8 mouse cellular contexts compared by ENCODE assay signal in genomic region chr15:64032748-64033355, GRCm38 (mm10). TPM values are rescaled to one million over a fixed set of nuclear protein-coding genes. Genes with fewer than 3 reads are reported as not detected.
DNase-seq lines count a peak whose midpoint lies in the region; ATAC-seq lines count a peak whose summit lies in the region.
"Had no signal": no experiment of that assay in that cellular context is flagged by ENCODE, and none has a peak within 500 bp of the region (broad histone marks: within the 10 kb centered on the region; RNA-seq: fewer than 3 reads in every experiment).

No protein-coding gene starts in this region.

- peak; percentile 43 for DNase-seq in layer of hippocampus, adult 11-12 months (ENCODE audit: low spot score)
- no peak for DNase-seq in layer of hippocampus, postnatal 36 days
- DNase-seq in embryonic facial prominence, embryonic 14.5 days (ENCODE audit: low spot score) = peak; percentile 75
- no peak for DNase-seq in MN1 (ENCODE audit: low spot score)
- DNase-seq in ovary, postnatal 10 days (ENCODE audit: low spot score) = no peak

- no peak overlapping the region for H3K4me2 ChIP-seq in embryonic facial prominence, embryonic 14.5 days (ENCODE audit: low read depth, low read length)

- H3K36me3 ChIP-seq in embryonic facial prominence, embryonic 14.5 days (ENCODE audit: control insufficient read depth, insufficient read depth, low read length) = no peaks in the 10 kb centered on the region

- H3K4me3 ChIP-seq in embryonic facial prominence, embryonic 14.5 days (ENCODE audit: low read depth, low read length) = no peak overlapping the region
- H3K4me3 ChIP-seq: erythroblast, embryonic 14.5 days had no signal

- ATAC-seq in embryonic facial prominence, embryonic 14.5 days (ENCODE audit: low read depth) = peak; percentile 56
- peak; percentile 20 for ATAC-seq in granulocyte monocyte progenitor cell, adult 5-6 weeks (replicated peaks; ENCODE audit: poor library complexity, severe bottlenecking)
- ATAC-seq in megakaryocyte, adult 5-6 weeks (ENCODE audit: poor library complexity, severe bottlenecking) = 0 out of 2 replicates have a peak, but pooled peaks have one; percentile 15

- WGBS in embryonic facial prominence, embryonic 14.5 days = 47% methylated on average over 8 of the region's 10 CpGs

- H3K9ac ChIP-seq in embryonic facial prominence, embryonic 14.5 days (ENCODE audit: low read depth, low read length) = no peak overlapping the region; the same call in 1 of the 2 replicates

- peaks cover 23% of the 10 kb centered on the region for H3K4me1 ChIP-seq in embryonic facial prominence, embryonic 14.5 days (ENCODE audit: control insufficient read depth, insufficient read depth, low read length)

- no peaks in the 10 kb centered on the region for H3K27me3 ChIP-seq in embryonic facial prominence, embryonic 14.5 days (replicated peaks; ENCODE audit: control insufficient read depth, insufficient read depth, low read length)

- H3K9me3 ChIP-seq in embryonic facial prominence, embryonic 14.5 days (ENCODE audit: control insufficient read depth, low read length) = no peaks in the 10 kb centered on the region

- no peak overlapping the region for H3K27ac ChIP-seq in embryonic facial prominence, embryonic 14.5 days (replicated peaks; ENCODE audit: low read depth, low read length)

RNA-seq across cellular contexts. Expression of gene Fam49b, which starts 27.4 kb away (rescaled TPM):
- 100 to 1,000 TPM; 131 to 134 TPM for total RNA-seq in layer of hippocampus, postnatal 36 days (2021)
- 62.8 and 68.7 TPM in 2 replicates for polyA plus RNA-seq in embryonic facial prominence, embryonic 14.5 days (2014; fragmentation: Nextera tagmentation; extraction: Ambion mirVana)
- 245 and 269 TPM in 2 replicates for total RNA-seq in granulocyte monocyte progenitor cell, adult 5-6 weeks (2014; fragmentation: Nextera tagmentation)
- total RNA-seq in granulocyte monocyte progenitor cell, adult 5-6 weeks (2017) = 248 and 302 TPM in 2 replicates
- 730 and 796 TPM in 2 replicates for total RNA-seq in megakaryocyte, adult 5-6 weeks (2015)
- total RNA-seq in megakaryocyte, adult 5-6 weeks (2017) = 481 and 508 TPM in 2 replicates

Comparison
In these comparisons a context has a peak if more than half of its experiments do, and no peak if none do; other contexts are left out.
1. DNase-seq: peak in layer of hippocampus, adult 11-12 months (single experiment) and embryonic facial prominence, embryonic 14.5 days (single experiment); none in layer of hippocampus, postnatal 36 days (0 of 2), MN1 (single experiment) and ovary, postnatal 10 days (single experiment).
2. Peak in every context shown above with its lines, with median percentiles within 50 percentile points of each other: ATAC-seq.